Mouse (Mus musculus) lung, postnatal 0 days (tissue): ENCODE results near the gene Slc24a3.

Source experiments
- CTCF ChIP-seq: IDR thresholded peaks from 2 replicates; pipeline ENCODE4 v1.5.1; 2016; ENCODE audit warnings: antibody characterized with exemption, mild to moderate bottlenecking
- EP300 ChIP-seq: IDR thresholded peaks from 2 replicates; pipeline ENCODE4 v1.6.1; 2016; ENCODE audit warnings: antibody characterized with exemption, mild to moderate bottlenecking, control low read depth

DNA sequence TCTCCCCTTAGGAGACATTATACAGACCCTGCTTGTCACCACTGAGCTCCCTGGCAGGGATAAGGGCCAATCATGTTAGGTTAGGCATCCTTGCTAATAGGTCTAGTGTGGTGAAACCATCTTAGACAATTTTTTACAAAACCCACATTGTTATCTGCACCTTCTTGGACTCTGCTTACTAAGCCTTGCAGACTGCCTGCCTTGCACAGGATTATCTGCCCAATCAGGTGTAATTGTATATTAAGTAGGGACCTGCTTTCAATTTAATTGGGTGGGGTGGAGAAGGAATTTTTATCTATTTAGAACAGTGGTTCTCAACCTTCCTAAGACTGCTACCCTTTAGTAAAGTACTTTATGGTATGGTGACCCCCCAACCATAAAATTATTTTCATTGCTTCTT lies 394.9 kb downstream of the Slc24a3 start:
- TF ChIP-seq CTCF: no peak
- TF ChIP-seq EP300: no peak
